Mouse (Mus musculus) stomach, postnatal 0 days (tissue): ENCODE measurements around the gene Hinfp. TPM values are rescaled to one million over a fixed set of nuclear protein-coding genes. Genes with fewer than 3 reads are reported as not detected.

Source experiments
- ATAC-seq: fragments of 200-750 bp; cut with Nextera tagmentation; 2 replicates; pipeline ENCODE4 v1.8.0; 2017; ENCODE audit not compliant: low FRiP score, low TSS enrichment
- DNase-seq: peaks from one replicate; pipeline ENCODE4 v3.0.0-alpha.2; 2016; ENCODE audit warnings: low spot score
- H3K27ac ChIP-seq: fragments of 300-500 bp; sonication (generic); replicated peaks from 2 replicates; pipeline ENCODE4 v1.5.1; 2014; ENCODE audit warnings: mild to moderate bottlenecking, control low read depth
- H3K27me3 ChIP-seq: fragments of 300-500 bp; sonication (generic); 2 replicates; pipeline ENCODE4 v1.6.1; 2014; ENCODE audit warnings: low read length; ENCODE audit not compliant: control insufficient read depth, insufficient read depth
- H3K36me3 ChIP-seq: fragments of 300-500 bp; sonication (generic); 2 replicates; pipeline ENCODE4 v1.6.1; 2014; ENCODE audit warnings: low read length, mixed read lengths; ENCODE audit not compliant: control insufficient read depth, insufficient read depth
- H3K4me1 ChIP-seq: fragments of 300-500 bp; sonication (generic); replicated peaks from 2 replicates; pipeline ENCODE4 v1.6.1; 2014; ENCODE audit warnings: antibody characterized with exemption; ENCODE audit not compliant: control insufficient read depth, insufficient read depth
- H3K4me2 ChIP-seq: fragments of 300-500 bp; sonication (generic); replicated peaks from 2 replicates; pipeline ENCODE4 v1.6.1; 2014; ENCODE audit warnings: low read depth, mild to moderate bottlenecking, control low read depth, moderate library complexity
- H3K4me3 ChIP-seq: fragments of 300-500 bp; sonication (generic); 2 replicates; pipeline ENCODE4 v1.5.1; 2014; ENCODE audit warnings: low read depth, low read length, control low read depth
- H3K9ac ChIP-seq: fragments of 300-500 bp; sonication (generic); 2 replicates; pipeline ENCODE4 v1.6.1; 2014; ENCODE audit warnings: mild to moderate bottlenecking, low read length, control low read depth, mixed read lengths
- H3K9me3 ChIP-seq: fragments of 300-500 bp; sonication (generic); 2 replicates; pipeline ENCODE4 v1.6.1; 2016; ENCODE audit warnings: low read length; ENCODE audit not compliant: control insufficient read depth
- CTCF ChIP-seq: IDR thresholded peaks from 2 replicates; pipeline ENCODE4 v1.5.1; 2016; ENCODE audit warnings: antibody characterized with exemption, low read depth, mild to moderate bottlenecking, moderate library complexity
- EP300 ChIP-seq: optimal IDR thresholded peaks from 2 replicates; pipeline ENCODE3; 2016; ENCODE audit warnings: antibody characterized with exemption
- WGBS: fragments of 180-500 bp; shearing (Covaris S2); extraction: QIAGEN DNeasy Blood & Tissue Kit; methylation state at CpG from one replicate; pipeline ENCODE4 v1.1.7; 2014; 5-methylcytosine and 5-hydroxymethylcytosine counted together
- polyA plus RNA-seq: library from polyadenylated mRNA; unstranded; fragments of >200 nt; fragmentation: Nextera tagmentation; extraction: Ambion mirVana; gene quantifications from 2 replicates; pipeline ENCODE4 v1.2.1, GENCODE M21; 2015

The Hinfp gene
- polyA plus RNA-seq, 1 experiment from 2014 or later, result 8.9 TPM

GRCm38 (mm10) chr9:44336093-44336406 lies 30.6 kb upstream of the Hinfp start:
- Histone ChIP-seq H3K36me3 (peaks cover 24% of the 10 kb centered on the region; the same call in 1 of the 2 replicates), H3K4me3 (peak overlapping the region; percentile 78), H3K4me2 (peak overlapping the region; percentile 94), H3K27ac (no peak overlapping the region), H3K4me1 (no peaks in the 10 kb centered on the region), H3K9me3 (no peaks in the 10 kb centered on the region), H3K9ac (peak overlapping the region; percentile 91), H3K27me3 (no peaks in the 10 kb centered on the region)
- TF ChIP-seq EP300 (no peak), CTCF (no peak)
- ATAC-seq (no peak), DNase-seq (no peak)
- 2% methylated on average over 5 of the region's 5 CpGs for WGBS

GRCm38 (mm10) chr9:44335331-44336092 lies 30.0 kb upstream of the Hinfp start:
- under 1% methylated on average over 50 of the region's 50 CpGs for WGBS

GRCm38 (mm10) chr9:44334396-44335330 lies 29.2 kb upstream of the Hinfp start, which contains the start of gene H2afx:
TSS of gene H2afx (plus strand) at chr9:44334694.
- under 1% methylated on average over 68 of the region's 91 CpGs for WGBS
- Histone ChIP-seq H3K4me1 (no peaks in the 10 kb centered on the region), H3K27ac (peak within 1 kb of the TSS; percentile 92), H3K27me3 (no peaks in the 10 kb centered on the region), H3K4me3 (peak within 1 kb of the TSS; percentile 78), H3K36me3 (peaks cover 24% of the 10 kb centered on the region; the same call in 1 of the 2 replicates), H3K4me2 (peak within 1 kb of the TSS; percentile 94), H3K9ac (peak within 1 kb of the TSS; percentile 91), H3K9me3 (no peaks in the 10 kb centered on the region)
- TF ChIP-seq EP300 (peak; percentile 54), CTCF (peak; percentile 75)
- ATAC-seq, result peak; percentile 95
- peak; percentile 98 for DNase-seq

More at GRCm38 (mm10) chr9:44335331-44336092, 30.0 kb upstream of the Hinfp start:
- Histone ChIP-seq H3K4me3 (peak overlapping the region; percentile 78), H3K9ac (peak overlapping the region; percentile 91), H3K9me3 (no peaks in the 10 kb centered on the region), H3K27me3 (no peaks in the 10 kb centered on the region), H3K4me2 (peak overlapping the region; percentile 94), H3K4me1 (no peaks in the 10 kb centered on the region), H3K36me3 (peaks cover 24% of the 10 kb centered on the region; the same call in 1 of the 2 replicates), H3K27ac (peak overlapping the region; percentile 92)
- TF ChIP-seq CTCF (no peak), EP300 (no peak)
- ATAC-seq (peak; percentile 14; the same call in 1 of the 2 replicates), DNase-seq (peak; percentile 39)

- 95% methylated on average over 13 of the region's 13 CpGs for WGBS
- H3K27me3 ChIP-seq, result no peaks in the 10 kb centered on the region
- H3K9ac ChIP-seq, result no peak overlapping the region
- H3K9me3 ChIP-seq, result no peaks in the 10 kb centered on the region
- no peak overlapping the region for H3K4me3 ChIP-seq
- no peak for DNase-seq
- no peak for ATAC-seq
- no peak overlapping the region for H3K4me2 ChIP-seq
- H3K4me1 ChIP-seq, result no peaks in the 10 kb centered on the region
- H3K36me3 ChIP-seq, result peaks cover 21% of the 10 kb centered on the region; the same call in 1 of the 2 replicates
- no peak overlapping the region for H3K27ac ChIP-seq
- TF ChIP-seq CTCF, result no peak
- TF ChIP-seq EP300, result no peak
Observed at GRCm38 (mm10) chr9:44332918-44333638, 27.6 kb upstream of the Hinfp start.

- no peak for TF ChIP-seq CTCF
- H3K27ac ChIP-seq, result no peak overlapping the region
- H3K4me2 ChIP-seq, result no peak overlapping the region
- peaks cover 15% of the 10 kb centered on the region; the same call in 1 of the 2 replicates for H3K36me3 ChIP-seq
- no peaks in the 10 kb centered on the region; the same call in 1 of the 2 replicates for H3K4me1 ChIP-seq
- WGBS, result 86% methylated on average over 6 of the region's 6 CpGs
- ATAC-seq, result no peak
- no peak for DNase-seq
- H3K9me3 ChIP-seq, result no peaks in the 10 kb centered on the region
- no peak overlapping the region for H3K4me3 ChIP-seq
- no peak overlapping the region for H3K9ac ChIP-seq
- H3K27me3 ChIP-seq, result no peaks in the 10 kb centered on the region
Observed at GRCm38 (mm10) chr9:44330736-44331135, 25.3 kb upstream of the Hinfp start.
